Mouse (Mus musculus) ES-CJ7 (cell line): ENCODE measurements at regions not wholly inside any gene's neighbourhood (a gene's known extent, or its start where the extent isn't known, plus 50 kb on each side); places are given as distances from the start of the nearest gene placed in this dataset.
A peak's percentile ranks its signal among the peaks of the same experiment; 100 is the strongest.

Source experiments
- DNase-seq: peaks from one replicate; pipeline ENCODE4 v3.0.0; 2011; ENCODE audit warnings: low read depth, low spot score

DNA sequence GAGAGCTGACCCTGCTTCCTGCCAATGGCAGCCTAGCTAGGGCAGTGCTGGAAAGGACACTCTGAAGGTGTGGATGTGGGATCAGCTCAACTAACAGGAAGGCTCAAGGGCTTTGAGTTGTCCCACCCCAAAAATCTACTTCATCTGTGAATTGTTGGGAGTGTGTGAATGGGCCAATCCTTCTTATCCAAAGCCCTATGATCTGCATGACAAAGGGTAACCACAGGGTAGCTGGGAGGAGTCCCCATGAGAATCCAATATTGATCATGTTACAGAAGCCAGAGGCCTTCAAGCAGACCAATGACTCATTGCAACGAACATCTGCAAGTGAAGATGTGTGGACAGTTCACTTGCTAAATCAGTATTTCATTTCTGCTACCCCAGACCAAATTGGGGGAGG, 51.1 kb upstream of the Adra1b start:
- peak; percentile 94 for DNase-seq

- DNase-seq: no peak
These were observed 57.4 kb upstream of the Adra1b start for GRCm38 (mm10) chr11:43958241-43958975.

DNA sequence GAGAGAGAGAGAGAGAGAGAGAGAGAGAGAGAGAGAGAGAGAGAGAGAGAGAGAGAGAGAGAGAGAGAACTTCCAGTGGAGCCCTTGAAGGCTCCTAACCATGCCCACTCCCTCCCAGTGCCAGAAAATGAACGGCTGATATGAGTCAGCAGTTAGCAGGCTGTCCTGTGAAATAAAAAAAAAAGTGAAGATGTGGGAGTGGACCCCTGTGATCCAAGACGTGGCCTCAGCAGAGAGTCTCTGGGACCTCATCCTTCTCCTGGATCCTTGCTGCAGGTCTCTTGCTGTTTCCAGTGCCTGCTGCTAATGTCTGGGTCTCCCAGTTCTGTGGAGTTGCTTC, 57.9 kb upstream of the Adra1b start:
- DNase-seq: no peak

GRCm38 (mm10) chr11:43960348-43961105, 59.5 kb upstream of the Adra1b start:
- peak; percentile 11 for DNase-seq

- DNase-seq: no peak
These were observed 60.5 kb upstream of the Adra1b start for GRCm38 (mm10) chr11:43961398-43962070.

GRCm38 (mm10) chr11:43967764-43968163, 66.8 kb upstream of the Adra1b start:
- DNase-seq: no peak

GRCm38 (mm10) chr11:43971886-43972285, 70.9 kb upstream of the Adra1b start:
- DNase-seq: no peak

DNA sequence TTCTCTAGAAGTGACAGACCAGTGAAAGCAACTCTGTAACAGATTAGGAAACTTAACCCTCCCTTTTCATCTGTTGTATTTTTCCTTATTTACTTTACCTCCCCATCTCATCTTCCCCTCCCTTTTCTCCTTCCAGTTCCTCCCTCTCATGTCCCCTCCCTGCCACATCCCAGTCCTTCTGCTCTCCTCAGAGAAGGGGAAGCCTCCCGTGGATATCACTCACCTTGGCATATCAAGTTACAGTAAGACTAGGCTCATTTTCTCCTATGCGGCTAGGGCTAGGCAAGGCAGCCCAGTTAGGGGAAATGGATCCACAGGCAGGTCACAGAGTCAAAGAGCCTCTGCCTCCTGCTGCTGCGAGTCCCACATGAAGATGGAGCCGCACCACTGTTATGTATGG, 75.0 kb upstream of the Adra1b start:
- no peak for DNase-seq

GRCm38 (mm10) chr11:43979406-43979805, 78.4 kb upstream of the Adra1b start:
- DNase-seq: no peak

- DNase-seq: no peak
These were observed 79.4 kb upstream of the Adra1b start for GRCm38 (mm10) chr11:43980444-43980843.

DNA sequence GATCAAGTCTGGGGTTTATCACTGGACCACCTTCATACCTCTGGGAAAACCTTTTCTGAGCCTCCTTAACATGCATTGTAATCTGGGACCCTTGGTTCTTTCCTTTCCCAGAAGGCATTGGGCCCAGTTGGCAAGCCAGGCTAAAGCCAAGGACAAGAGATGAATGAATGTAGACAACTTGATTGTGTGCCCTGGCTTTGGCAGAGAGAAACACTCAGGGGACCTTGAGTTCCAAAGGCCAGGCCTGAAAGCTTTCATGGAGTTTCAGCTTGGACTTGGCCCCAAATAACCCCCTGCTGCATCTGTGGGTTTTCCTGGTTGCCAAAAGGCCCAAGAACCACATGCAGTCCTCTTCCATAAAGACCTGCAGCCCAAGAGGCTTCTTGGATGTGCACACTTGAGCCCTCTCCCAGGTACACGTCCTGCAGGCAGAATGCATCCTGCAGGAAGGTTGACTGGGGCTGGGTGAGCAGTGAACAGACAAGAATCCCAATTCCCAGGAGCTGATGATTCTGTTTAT, 89.0 kb upstream of the Adra1b start:
- DNase-seq: no peak

DNA sequence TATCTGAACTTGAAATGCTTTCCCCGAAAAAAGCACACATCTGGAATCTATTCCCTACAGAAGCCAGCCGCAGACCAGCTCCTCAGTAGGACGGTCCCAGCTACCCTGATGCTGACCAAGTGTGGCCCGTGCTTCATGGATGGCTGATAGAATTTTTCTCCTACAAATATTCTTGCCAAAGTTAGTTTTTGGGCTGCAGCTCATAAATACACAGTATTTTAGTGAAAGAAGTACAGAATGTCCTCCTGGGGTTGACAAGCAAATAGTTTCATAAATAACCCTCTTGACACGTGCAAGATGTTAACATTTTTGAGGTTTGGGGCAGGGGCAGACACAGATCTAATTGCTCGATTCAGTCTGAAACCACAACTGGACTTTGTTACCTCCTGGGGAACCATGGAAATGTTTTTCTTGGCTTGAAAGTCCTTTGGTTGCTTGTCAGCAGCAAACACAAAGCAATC, 91.0 kb upstream of the Adra1b start:
- DNase-seq: no peak

DNA sequence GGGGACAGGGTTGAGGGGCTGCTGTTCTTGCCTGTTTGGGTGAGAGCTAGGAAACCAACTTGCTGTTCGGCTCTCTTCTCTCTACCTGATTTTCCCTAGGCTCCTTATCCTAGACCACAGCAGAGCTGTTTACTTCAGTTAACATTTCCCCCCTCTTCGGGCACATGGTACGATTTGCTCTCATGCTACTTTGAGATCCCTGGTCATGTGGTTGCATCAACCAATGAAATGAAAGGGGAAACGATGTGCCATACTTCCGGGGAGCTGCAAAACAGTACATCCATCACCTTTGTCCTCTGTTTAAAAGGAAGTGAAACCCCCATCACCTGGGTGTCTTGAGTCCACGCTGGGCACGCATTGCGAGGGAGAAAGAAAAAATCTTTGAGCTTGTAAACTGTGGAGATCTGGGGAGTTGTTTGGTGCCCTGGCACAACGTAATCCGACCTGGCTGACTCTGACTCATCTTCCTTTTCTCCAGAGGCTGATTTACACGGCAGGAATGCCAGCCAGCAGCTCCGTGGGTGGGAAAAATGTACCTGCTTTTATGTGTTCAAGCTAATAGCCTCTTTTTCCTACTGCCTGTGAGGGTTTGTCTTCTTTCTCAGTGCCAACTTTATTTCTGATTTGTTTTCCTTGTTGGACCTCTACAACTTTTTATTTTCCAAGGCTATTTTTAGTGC, 97.2 kb upstream of the Adra1b start:
- DNase-seq: no peak

GRCm38 (mm10) chr11:44000056-44000455, 99.0 kb upstream of the Adra1b start:
- no peak for DNase-seq

- no peak for DNase-seq
These were observed 101.0 kb upstream of the Adra1b start for GRCm38 (mm10) chr11:44001843-44002589.

DNA sequence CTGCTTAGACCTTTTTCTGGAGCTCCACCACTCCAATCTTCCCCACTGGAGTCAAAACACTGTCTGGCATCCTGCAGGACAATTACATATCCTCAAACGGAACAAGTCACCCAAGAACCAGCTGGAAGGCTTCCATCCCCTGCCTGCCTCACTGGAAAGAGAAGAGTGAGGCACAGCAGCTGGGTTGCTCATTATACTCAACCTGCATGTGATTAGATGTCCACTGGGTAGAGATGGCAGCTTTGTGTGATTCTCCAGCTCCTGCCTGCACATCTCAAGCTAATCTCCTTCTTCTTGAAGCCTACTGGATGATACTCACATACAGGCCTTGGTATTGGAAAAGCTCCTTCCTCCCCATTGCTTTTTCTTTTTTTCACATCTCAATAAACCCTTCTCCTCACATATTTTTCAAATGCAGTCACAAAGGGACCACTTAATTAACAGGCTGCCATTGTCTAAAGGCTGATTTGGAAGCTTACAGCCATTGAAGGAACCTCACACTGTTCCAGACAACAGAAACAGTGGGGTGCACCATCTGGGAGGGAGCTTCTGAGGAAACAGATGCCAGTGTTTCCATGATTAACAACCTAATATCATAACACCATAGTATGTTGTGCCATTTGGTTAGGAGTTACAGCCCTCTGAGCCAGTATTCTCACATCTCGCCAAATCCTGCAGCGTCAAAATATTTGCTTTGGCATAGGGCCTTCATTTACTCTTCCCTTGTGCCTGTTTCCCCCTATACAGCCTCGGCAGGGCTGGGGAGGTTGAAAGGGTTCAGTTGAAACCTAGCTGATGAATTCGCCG, 101.9 kb upstream of the Adra1b start:
- DNase-seq: no peak

GRCm38 (mm10) chr11:44007526-44008040, 106.6 kb upstream of the Adra1b start:
- no peak for DNase-seq

GRCm38 (mm10) chr11:44012314-44012713, 111.3 kb upstream of the Adra1b start:
- no peak for DNase-seq

DNA sequence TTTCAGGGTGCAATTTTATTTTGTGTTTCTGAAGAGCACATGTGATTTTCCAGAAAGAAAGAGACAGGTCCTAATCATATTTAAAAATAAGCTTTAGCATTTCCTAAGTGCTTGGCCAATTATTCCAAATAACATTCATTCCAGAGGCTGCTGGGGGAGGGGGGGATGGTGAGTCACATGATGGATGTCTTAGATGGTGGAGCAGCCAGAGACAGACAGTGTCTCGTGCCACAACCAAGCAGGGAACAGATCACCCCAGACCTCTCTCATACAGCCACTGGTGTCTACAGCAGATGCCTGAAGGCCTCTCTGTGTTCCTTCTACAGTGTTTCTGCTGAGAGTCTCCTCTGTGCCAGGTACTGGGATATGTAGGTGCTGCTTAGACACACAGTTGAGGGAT, 112.8 kb upstream of the Adra1b start:
- no peak for DNase-seq

GRCm38 (mm10) chr11:44021638-44022037, 120.6 kb upstream of the Adra1b start:
- DNase-seq: no peak
